Mouse (Mus musculus) CH12.LX (cell line): Measurements from ENCODE around the gene Agtrap.

Experiments
- BHLHE40 ChIP-seq: IDR thresholded peaks from 2 replicates; pipeline ENCODE4 v1.6.1; 2011; ENCODE audit warnings: mild to moderate bottlenecking, low read depth, low read length, improper control_type of control experiment
- CHD2 ChIP-seq: IDR thresholded peaks from 2 replicates; pipeline ENCODE4 v1.6.1; 2011; ENCODE audit warnings: low read length, improper control_type of control experiment
- CTCF ChIP-seq, 2 experiments: IDR thresholded peaks in 1 of 2; conservative IDR thresholded peaks in 1 of 2; 2 replicates each; pipeline ENCODE4 v1.5.1; 2011 to 2012; ENCODE audit warnings: low read depth in 2 of 2, low read length in 2 of 2, improper control_type of control experiment in 1 of 2, inconsistent platforms in 1 of 2, mild to moderate bottlenecking in 1 of 2, moderate library complexity in 1 of 2
- ETS1 ChIP-seq: conservative IDR thresholded peaks from 2 replicates; pipeline ENCODE4 v1.6.1; 2012; ENCODE audit warnings: low read depth, mild to moderate bottlenecking, inconsistent platforms, low read length, improper control_type of control experiment, moderate library complexity
- MAFK ChIP-seq: IDR thresholded peaks from 2 replicates; pipeline ENCODE4 v1.6.1; 2011; ENCODE audit warnings: low read length, improper control_type of control experiment; ENCODE audit not compliant: insufficient replicate concordance
- NRF1 ChIP-seq: IDR thresholded peaks from 2 replicates; pipeline ENCODE4 v1.6.1; 2014; ENCODE audit warnings: low read depth, mild to moderate bottlenecking, inconsistent platforms, low read length, improper control_type of control experiment, moderate library complexity
- POLR2A ChIP-seq: IDR thresholded peaks from 2 replicates; pipeline ENCODE4 v1.6.1; 2011; ENCODE audit warnings: low read depth, mild to moderate bottlenecking, improper control_type of control experiment, low read length
- SMC3 ChIP-seq: IDR thresholded peaks from 2 replicates; pipeline ENCODE4 v1.6.1; 2011; ENCODE audit warnings: low read depth, low read length, improper control_type of control experiment
- TBP ChIP-seq: conservative IDR thresholded peaks from 2 replicates; pipeline ENCODE4 v1.6.1; 2011; ENCODE audit warnings: low read depth, low read length, improper control_type of control experiment

DNA sequence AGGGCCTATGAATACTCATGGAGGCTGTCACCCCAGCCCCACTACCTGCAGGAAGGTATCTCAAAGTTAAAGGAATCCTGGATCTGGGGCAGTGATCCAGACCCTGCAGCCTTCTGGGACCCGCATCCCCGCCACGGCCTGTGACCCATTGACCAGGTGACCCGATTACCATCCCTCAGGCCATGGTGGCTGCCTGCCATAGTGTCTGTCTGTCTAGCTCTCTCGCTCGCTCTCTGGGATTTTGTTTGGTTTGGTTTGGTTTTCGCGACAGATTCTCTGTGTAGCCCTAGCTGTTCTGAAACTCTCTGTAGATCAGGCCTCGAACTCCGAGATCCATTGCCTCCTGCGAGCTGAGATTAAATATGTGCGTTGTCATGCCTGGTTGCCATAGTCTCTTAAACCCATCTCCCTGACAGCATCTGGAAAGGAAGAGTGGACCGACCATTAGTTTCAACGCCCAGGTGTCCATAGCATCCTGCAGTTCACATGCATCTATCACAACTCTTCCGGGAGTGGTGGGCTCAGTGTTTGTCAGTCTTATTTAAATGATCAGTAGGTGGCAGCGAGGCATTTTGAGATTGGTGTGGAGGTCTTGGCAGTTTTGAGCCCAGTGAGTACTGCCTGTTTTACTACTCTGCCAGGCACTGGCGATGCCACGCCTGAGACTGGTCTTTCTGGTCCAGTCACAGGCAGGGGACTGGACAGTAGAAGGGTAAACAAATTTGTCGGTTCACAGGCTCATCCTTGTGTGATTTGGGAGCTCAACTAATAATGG is 48.4 kb downstream of the Agtrap start:
- no peak for TF ChIP-seq MAFK
- no peak for TF ChIP-seq POLR2A
- TF ChIP-seq CTCF (conservative IDR thresholded peaks at IDR 0.05 in 1 of 2, IDR thresholded peaks at IDR 0.05 in 1 of 2; ENCODE audit: low read depth in 2 of 2, low read length in 2 of 2) = no peak
- TF ChIP-seq ETS1 = no peak
- TF ChIP-seq TBP = no peak
- TF ChIP-seq BHLHE40 = no peak
- TF ChIP-seq NRF1 = no peak
- no peak for TF ChIP-seq CHD2
- TF ChIP-seq SMC3 = no peak
